In the genomic region with DNA sequence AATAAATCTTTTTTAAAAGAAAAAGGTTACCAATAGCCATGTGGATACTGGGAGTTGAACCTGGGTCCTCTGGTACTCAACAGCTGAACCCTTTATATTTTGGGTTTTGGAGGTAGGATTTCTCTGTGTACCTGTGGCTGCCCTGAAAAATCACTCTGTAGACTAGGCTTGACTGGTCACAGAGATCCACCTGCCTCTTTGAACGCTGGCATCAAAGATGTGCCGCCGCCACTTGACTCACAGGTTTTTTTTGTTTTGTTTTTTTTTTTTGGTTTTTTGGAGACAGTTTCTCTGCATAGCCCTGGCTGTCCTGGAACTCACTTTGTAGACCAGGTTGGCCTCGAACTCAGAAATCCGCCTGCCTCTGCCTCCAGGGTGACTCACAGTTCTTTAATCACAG, we compare ENCODE assay signal across 8 mouse cellular contexts. TPM values are rescaled to one million over a fixed set of nuclear protein-coding genes. Genes with fewer than 3 reads are reported as not detected.
DNase-seq lines count a peak whose midpoint lies in the region; ATAC-seq and TF ChIP-seq lines count a peak whose summit lies in the region.
"Had no signal": no experiment of that assay in that cellular context is flagged by ENCODE, and none has a peak within 500 bp of the region (broad histone marks: within the 10 kb centered on the region; RNA-seq: fewer than 3 reads in every experiment).

No protein-coding gene starts in this region.

- TF ChIP-seq CTCF in E14TG2a.4 (conservative IDR thresholded peaks at IDR 0.05; ENCODE audit: low read length) (no peak), MEL (IDR thresholded peaks at IDR 0.05 in 2 of 3, conservative IDR thresholded peaks at IDR 0.05 in 1 of 3; ENCODE audit: control insufficient read depth in 1 of 3, insufficient read depth in 1 of 3, low read depth in 2 of 3, low read length in 3 of 3, poor library complexity in 1 of 3, severe bottlenecking in 1 of 3) (no peak)
- TF ChIP-seq CTCF in liver, embryonic 14.5 days (IDR thresholded peaks at IDR 0.05; ENCODE audit: low read depth): no peak

- no peak overlapping the region for H3K4me2 ChIP-seq in hindbrain, embryonic 16.5 days (ENCODE audit: low read length)
- H3K4me2 ChIP-seq in liver, embryonic 14.5 days (ENCODE audit: low read depth): peak overlapping the region; percentile 78

- TF ChIP-seq EP300 in MEL (IDR thresholded peaks at IDR 0.05; ENCODE audit: low read depth in 1 of 2, low read length in 2 of 2): no peak
- no peak for TF ChIP-seq EP300 in liver, embryonic 14.5 days (IDR thresholded peaks at IDR 0.05; ENCODE audit: low read depth)

- no peak for TF ChIP-seq RAD21 in MEL (IDR thresholded peaks at IDR 0.05; ENCODE audit: low read depth, low read length)

- H3K27me3 ChIP-seq in hindbrain, embryonic 10.5 days (ENCODE audit: insufficient read depth, poor library complexity, severe bottlenecking): no peaks in the 10 kb centered on the region
- H3K27me3 ChIP-seq in hindbrain, embryonic 16.5 days (replicated peaks; ENCODE audit: control insufficient read depth, insufficient read depth, low read length): no peaks in the 10 kb centered on the region
- H3K27me3 ChIP-seq in E14TG2a.4 (ENCODE audit: insufficient read depth, low read length) (no peaks in the 10 kb centered on the region), MEL (ENCODE audit: control insufficient read depth in 1 of 2, insufficient read depth in 2 of 2, low read length in 2 of 2) (no peaks in the 10 kb centered on the region)
- H3K27me3 ChIP-seq in liver, embryonic 14.5 days (ENCODE audit: control insufficient read depth, insufficient read depth, low read length): no peaks in the 10 kb centered on the region
- H3K27me3 ChIP-seq: Patski had no signal

- peak overlapping the region; percentile 70; the same call in 1 of the 2 replicates for H3K27ac ChIP-seq in hindbrain, embryonic 10.5 days
- no peak overlapping the region for H3K27ac ChIP-seq in hindbrain, embryonic 16.5 days (ENCODE audit: low read depth, low read length)
- peak overlapping the region; percentile 96 for H3K27ac ChIP-seq in MEL (ENCODE audit: control insufficient read depth, low read depth, low read length)
- peak overlapping the region; percentile 95 for H3K27ac ChIP-seq in liver, embryonic 14.5 days

- no peak overlapping the region for H3K4me3 ChIP-seq in hindbrain, embryonic 10.5 days
- no peak overlapping the region for H3K4me3 ChIP-seq in hindbrain, embryonic 16.5 days (ENCODE audit: low read length)
- H3K4me3 ChIP-seq in E14TG2a.4 (replicated peaks; ENCODE audit: low read length): 0 out of 2 replicates have a peak overlapping the region, but pooled peaks have one; percentile 57
- peak overlapping the region; percentile 17 to 88 for H3K4me3 ChIP-seq in MEL (ENCODE audit: control insufficient read depth in 1 of 2, insufficient read depth in 1 of 2, low read depth in 2 of 2, low read length in 2 of 2)
- H3K4me3 ChIP-seq in liver, embryonic 14.5 days (ENCODE audit: insufficient read depth in 1 of 2, low read depth in 2 of 2, low read length in 2 of 2): peak overlapping the region; percentile 90 to 96; a peak in 2 of 4 replicates

- H3K9ac ChIP-seq in hindbrain, embryonic 16.5 days (ENCODE audit: low read depth, low read length): no peak overlapping the region
- H3K9ac ChIP-seq in MEL (ENCODE audit: control insufficient read depth, low read depth, low read length, poor library complexity, severe bottlenecking): peak overlapping the region; percentile 17; the same call in 1 of the 2 replicates
- no peak overlapping the region for H3K9ac ChIP-seq in liver, embryonic 14.5 days (replicated peaks)

- no peak for TF ChIP-seq POLR2A in MEL (IDR thresholded peaks at IDR 0.05; ENCODE audit: control insufficient read depth in 1 of 2, insufficient read depth in 1 of 2, low read depth in 1 of 2, low read length in 2 of 2, poor library complexity in 1 of 2)

- peaks cover 37% of the 10 kb centered on the region for H3K36me3 ChIP-seq in hindbrain, embryonic 10.5 days
- peaks cover 16% of the 10 kb centered on the region for H3K36me3 ChIP-seq in hindbrain, embryonic 16.5 days (ENCODE audit: control insufficient read depth, insufficient read depth, low read length)
- H3K36me3 ChIP-seq in E14TG2a.4 (ENCODE audit: insufficient read depth, low read length) (peaks cover 34% of the 10 kb centered on the region), MEL (ENCODE audit: control insufficient read depth in 1 of 2, insufficient read depth in 2 of 2, low read length in 2 of 2) (peaks cover 18 to 42% of the 10 kb centered on the region in 2 experiments)
- peaks cover 23% of the 10 kb centered on the region for H3K36me3 ChIP-seq in liver, embryonic 14.5 days (replicated peaks; ENCODE audit: control insufficient read depth, insufficient read depth, low read depth)

- H3K9me3 ChIP-seq in hindbrain, embryonic 10.5 days: no peaks in the 10 kb centered on the region
- H3K9me3 ChIP-seq in hindbrain, embryonic 16.5 days (ENCODE audit: control insufficient read depth, low read length): no peaks in the 10 kb centered on the region
- H3K9me3 ChIP-seq in E14TG2a.4 (ENCODE audit: low read length): no peaks in the 10 kb centered on the region
- H3K9me3 ChIP-seq in MEL (replicated peaks; ENCODE audit: insufficient read depth, low read length): no peaks in the 10 kb centered on the region
- no peaks in the 10 kb centered on the region for H3K9me3 ChIP-seq in liver, embryonic 14.5 days (ENCODE audit: control insufficient read depth, low read length)

- no peak for ATAC-seq in hindbrain, embryonic 16.5 days
- no peak for ATAC-seq in liver, embryonic 14.5 days (ENCODE audit: insufficient read depth)

- peaks cover 25% of the 10 kb centered on the region for H3K79me2 ChIP-seq in MEL (ENCODE audit: control insufficient read depth, insufficient read depth, low read length, poor library complexity)

- H3K4me1 ChIP-seq in hindbrain, embryonic 10.5 days (replicated peaks): peaks cover 20% of the 10 kb centered on the region
- H3K4me1 ChIP-seq in hindbrain, embryonic 16.5 days (ENCODE audit: control insufficient read depth, insufficient read depth, low read depth, low read length): peaks cover 13% of the 10 kb centered on the region
- peaks cover 76% of the 10 kb centered on the region for H3K4me1 ChIP-seq in E14TG2a.4 (replicated peaks; ENCODE audit: low read depth, low read length)
- H3K4me1 ChIP-seq in MEL (ENCODE audit: control insufficient read depth in 1 of 2, insufficient read depth in 2 of 2, low read length in 2 of 2): peaks cover 21 to 43% of the 10 kb centered on the region in 2 experiments
- peaks cover 13 to 41% of the 10 kb centered on the region in 2 experiments for H3K4me1 ChIP-seq in liver, embryonic 14.5 days (replicated peaks; ENCODE audit: control insufficient read depth in 2 of 2, insufficient read depth in 2 of 2, low read length in 1 of 2)

- 89% methylated on average over 5 of the region's 5 CpGs for WGBS in hindbrain, embryonic 10.5 days
- WGBS in hindbrain, embryonic 16.5 days: 86% methylated on average over 5 of the region's 5 CpGs
- 77% methylated on average over 5 of the region's 5 CpGs for WGBS in liver, embryonic 14.5 days (ENCODE audit: insufficient replicate concordance)

- no peak for DNase-seq in hindbrain, embryonic 10.5 days (ENCODE audit: low spot score)
- peak; percentile 48 for DNase-seq in MEL (ENCODE audit: low read depth, low spot score)
- no peak for DNase-seq in liver, embryonic 14.5 days (ENCODE audit: low read depth in 3 of 3, low spot score in 3 of 3)
- DNase-seq in testis, postnatal 10 days (ENCODE audit: low spot score): no peak
- DNase-seq in gastrocnemius, adult 8-10 months (ENCODE audit: low spot score in 2 of 2): no peak

RNA-seq across cellular contexts. Expression of gene Ifi35, which starts 0.4 kb away (rescaled TPM):
- polyA plus RNA-seq in hindbrain, embryonic 10.5 days (2016; fragmentation: Nextera tagmentation; extraction: Ambion mirVana): 3.5 and 3.6 TPM in 2 replicates
- 3.9 and 4.8 TPM in 2 replicates for polyA plus RNA-seq in hindbrain, embryonic 16.5 days (2015; fragmentation: Nextera tagmentation; extraction: Ambion mirVana)
- total RNA-seq in MEL (2012; rRNA removed): 37.5 and 64.4 TPM in 2 replicates
- polyA plus RNA-seq in MEL (2012; ENCODE audit: insufficient read depth in 1 of 2, insufficient read length in 2 of 2, low read depth in 1 of 2, low replicate concordance in 2 of 2, missing spikeins in 1 of 2): 100 to 1,000 TPM in 1 of 2 experiments, 10 to 100 TPM in 1; 35.5 to 146 TPM
- 14.0 and 17.2 TPM in 2 replicates for polyA plus RNA-seq in liver, embryonic 14.5 days (2012; rRNA removed)
- 21.3 and 22.1 TPM in 2 replicates for polyA plus RNA-seq in liver, embryonic 14.5 days (2014; fragmentation: Nextera tagmentation; extraction: Ambion mirVana)
- total RNA-seq in gastrocnemius, adult 8-10 months (2022): 1 to 10 TPM; 7.4 to 9.7 (median 8.7) TPM

RNA-seq across cellular contexts. Expression of gene Rpl27, which starts 5.7 kb away (rescaled TPM):
- polyA plus RNA-seq in hindbrain, embryonic 10.5 days (2016; fragmentation: Nextera tagmentation; extraction: Ambion mirVana): 414 and 455 TPM in 2 replicates
- 204 and 207 TPM in 2 replicates for polyA plus RNA-seq in hindbrain, embryonic 16.5 days (2015; fragmentation: Nextera tagmentation; extraction: Ambion mirVana)
- 2,405 and 2,621 TPM in 2 replicates for total RNA-seq in MEL (2012; rRNA removed)
- 100 to 1,000 TPM in 1 of 2 experiments, not detected in 1; 595 TPM for polyA plus RNA-seq in MEL (2012; ENCODE audit: insufficient read depth in 1 of 2, insufficient read length in 2 of 2, low read depth in 1 of 2, low replicate concordance in 2 of 2, missing spikeins in 1 of 2)
- 571 and 987 TPM in 2 replicates for polyA plus RNA-seq in liver, embryonic 14.5 days (2012; rRNA removed)
- polyA plus RNA-seq in liver, embryonic 14.5 days (2014; fragmentation: Nextera tagmentation; extraction: Ambion mirVana): 295 and 303 TPM in 2 replicates
- total RNA-seq in gastrocnemius, adult 8-10 months (2022): 10 to 100 TPM; 20.8 to 47.8 (median 31.7) TPM

RNA-seq across cellular contexts. Expression of gene Rnd2, which starts 17.0 kb away (rescaled TPM):
- 97.9 and 208 TPM in 2 replicates for polyA plus RNA-seq in hindbrain, embryonic 10.5 days (2016; fragmentation: Nextera tagmentation; extraction: Ambion mirVana)
- 83.2 and 90.6 TPM in 2 replicates for polyA plus RNA-seq in hindbrain, embryonic 16.5 days (2015; fragmentation: Nextera tagmentation; extraction: Ambion mirVana)
- 4.2 and 6.4 TPM in 2 replicates for total RNA-seq in MEL (2012; rRNA removed)
- 10 to 100 TPM in 1 of 2 experiments, not detected in 1; 18.6 TPM for polyA plus RNA-seq in MEL (2012; ENCODE audit: insufficient read depth in 1 of 2, insufficient read length in 2 of 2, low read depth in 1 of 2, low replicate concordance in 2 of 2, missing spikeins in 1 of 2)
- 2.9 and 3.1 TPM in 2 replicates for polyA plus RNA-seq in liver, embryonic 14.5 days (2012; rRNA removed)
- 1.2 and 1.4 TPM in 2 replicates for polyA plus RNA-seq in liver, embryonic 14.5 days (2014; fragmentation: Nextera tagmentation; extraction: Ambion mirVana)
- total RNA-seq in gastrocnemius, adult 8-10 months (2022): 1 to 10 TPM; 2.4 to 3.9 (median 3.5) TPM

RNA-seq across cellular contexts. Expression of gene Vat1, which starts 18.2 kb away (rescaled TPM):
- polyA plus RNA-seq in hindbrain, embryonic 10.5 days (2016; fragmentation: Nextera tagmentation; extraction: Ambion mirVana): 61.1 and 108 TPM in 2 replicates
- polyA plus RNA-seq in hindbrain, embryonic 16.5 days (2015; fragmentation: Nextera tagmentation; extraction: Ambion mirVana): 125 and 134 TPM in 2 replicates
- total RNA-seq in MEL (2012; rRNA removed): 43.9 and 49.5 TPM in 2 replicates
- 100 to 1,000 TPM in 1 of 2 experiments, not detected in 1; 125 TPM for polyA plus RNA-seq in MEL (2012; ENCODE audit: insufficient read depth in 1 of 2, insufficient read length in 2 of 2, low read depth in 1 of 2, low replicate concordance in 2 of 2, missing spikeins in 1 of 2)
- 9.1 TPM in 2 replicates for polyA plus RNA-seq in liver, embryonic 14.5 days (2012; rRNA removed)
- 6.8 and 6.9 TPM in 2 replicates for polyA plus RNA-seq in liver, embryonic 14.5 days (2014; fragmentation: Nextera tagmentation; extraction: Ambion mirVana)
- 10 to 100 TPM in 2 of 4 experiments, 1 to 10 TPM in 2; 7.9 to 14.0 (median 9.8) TPM for total RNA-seq in gastrocnemius, adult 8-10 months (2022)

RNA-seq across cellular contexts. Expression of gene Ptges3l, which starts 22.7 kb away (rescaled TPM):
- 4.0 and 4.5 TPM in 2 replicates for polyA plus RNA-seq in hindbrain, embryonic 10.5 days (2016; fragmentation: Nextera tagmentation; extraction: Ambion mirVana)
- 3.1 and 3.9 TPM in 2 replicates for polyA plus RNA-seq in hindbrain, embryonic 16.5 days (2015; fragmentation: Nextera tagmentation; extraction: Ambion mirVana)
- 1.4 and 1.6 TPM in 2 replicates for total RNA-seq in MEL (2012; rRNA removed)
- polyA plus RNA-seq in MEL (2012; ENCODE audit: insufficient read depth in 1 of 2, insufficient read length in 2 of 2, low read depth in 1 of 2, low replicate concordance in 2 of 2, missing spikeins in 1 of 2): 1 to 10 TPM in 1 of 2 experiments, not detected in 1; 2.3 TPM
- 0.29 and 0.74 TPM in 2 replicates for polyA plus RNA-seq in liver, embryonic 14.5 days (2012; rRNA removed)
- 0.53 and 0.86 TPM in 2 replicates for polyA plus RNA-seq in liver, embryonic 14.5 days (2014; fragmentation: Nextera tagmentation; extraction: Ambion mirVana)
- 10 to 100 TPM; 82.1 to 86.1 (median 84.0) TPM for total RNA-seq in gastrocnemius, adult 8-10 months (2022)

Comparison
In these comparisons a context has a peak if more than half of its experiments do, and no peak if none do; other contexts are left out.
1. H3K4me3 ChIP-seq: peak in E14TG2a.4 (single experiment), MEL (2 of 2) and liver, embryonic 14.5 days (2 of 2); none in hindbrain, embryonic 10.5 days (single experiment) and hindbrain, embryonic 16.5 days (single experiment).